Mouse (Mus musculus) lung, embryonic 14.5 days (tissue): ENCODE measurements around the gene Mettl7a3. TPM values are rescaled to one million over a fixed set of nuclear protein-coding genes. Genes with fewer than 3 reads are reported as not detected.
"Not testable (repeated sequence)": the region's sequence is repeated elsewhere in the genome, so short reads cannot be mapped to it uniquely, and the experiment has no call there.

ENCODE experiments used
- ATAC-seq: fragments of 200-750 bp; cut with Nextera tagmentation; 2 replicates; pipeline ENCODE4 v1.8.0; 2017; ENCODE audit warnings: mild to moderate bottlenecking, moderate TSS enrichment, moderate library complexity; ENCODE audit not compliant: insufficient read depth
- DNase-seq: peaks from one replicate; pipeline ENCODE4 v3.0.0-alpha.2; 2015
- H3K27ac ChIP-seq: fragments of 300-500 bp; sonication (generic); 2 replicates; pipeline ENCODE4 v1.5.1; 2014; ENCODE audit warnings: low read depth, mild to moderate bottlenecking, moderate library complexity
- H3K27me3 ChIP-seq: fragments of 300-500 bp; sonication (generic); 2 replicates; pipeline ENCODE4 v1.6.1; 2014; ENCODE audit warnings: low read length, control low read depth; ENCODE audit not compliant: insufficient read depth
- H3K36me3 ChIP-seq: fragments of 300-500 bp; sonication (generic); 2 replicates; pipeline ENCODE4 v1.6.1; 2014; ENCODE audit warnings: control low read depth; ENCODE audit not compliant: insufficient read depth
- H3K4me1 ChIP-seq: fragments of 300-500 bp; sonication (generic); 2 replicates; pipeline ENCODE4 v1.6.1; 2014; ENCODE audit warnings: antibody characterized with exemption, control low read depth; ENCODE audit not compliant: insufficient read depth
- H3K4me2 ChIP-seq: fragments of 300-500 bp; sonication (generic); 2 replicates; pipeline ENCODE4 v1.6.1; 2014; ENCODE audit warnings: mild to moderate bottlenecking
- H3K4me3 ChIP-seq: fragments of 300-500 bp; sonication (generic); 2 replicates; pipeline ENCODE4 v1.5.1; 2014; ENCODE audit warnings: low read depth, low read length
- H3K9ac ChIP-seq: fragments of 300-500 bp; sonication (generic); 2 replicates; pipeline ENCODE4 v1.6.1; 2014
- H3K9me3 ChIP-seq: fragments of 300-500 bp; sonication (generic); 2 replicates; pipeline ENCODE4 v1.6.1; 2016; ENCODE audit warnings: low read depth, low read length, control low read depth
- CTCF ChIP-seq: IDR thresholded peaks from 2 replicates; pipeline ENCODE4 v1.5.1; 2016; ENCODE audit warnings: antibody characterized with exemption, low read depth
- WGBS: fragments of 180-500 bp; shearing (Covaris S2); extraction: QIAGEN DNeasy Blood & Tissue Kit; methylation state at CpG from one replicate; pipeline ENCODE4 v1.1.7; 2014; 5-methylcytosine and 5-hydroxymethylcytosine counted together
- polyA plus RNA-seq: library from polyadenylated mRNA; unstranded; fragments of >200 nt; fragmentation: Nextera tagmentation; extraction: Ambion mirVana; gene quantifications from 2 replicates; pipeline ENCODE4 v1.2.1, GENCODE M21; 2014

Mettl7a3 gene
- polyA plus RNA-seq, 1 experiment from 2014 or later, result not detected

GRCm38 (mm10) chr15:100349496-100349895 is 14.8 kb downstream of the Mettl7a3 start:
- Histone ChIP-seq H3K9me3 (no peaks in the 10 kb centered on the region), H3K36me3 (no peaks in the 10 kb centered on the region), H3K27me3 (no peaks in the 10 kb centered on the region), H3K4me2 (no peak overlapping the region), H3K27ac (no peak overlapping the region), H3K4me1 (no peaks in the 10 kb centered on the region), H3K9ac (no peak overlapping the region), H3K4me3 (no peak overlapping the region)
- no peak for DNase-seq
- TF ChIP-seq CTCF, result no peak
- WGBS, result 14% methylated on average over 2 of the region's 2 CpGs
- ATAC-seq, result no peak

DNA sequence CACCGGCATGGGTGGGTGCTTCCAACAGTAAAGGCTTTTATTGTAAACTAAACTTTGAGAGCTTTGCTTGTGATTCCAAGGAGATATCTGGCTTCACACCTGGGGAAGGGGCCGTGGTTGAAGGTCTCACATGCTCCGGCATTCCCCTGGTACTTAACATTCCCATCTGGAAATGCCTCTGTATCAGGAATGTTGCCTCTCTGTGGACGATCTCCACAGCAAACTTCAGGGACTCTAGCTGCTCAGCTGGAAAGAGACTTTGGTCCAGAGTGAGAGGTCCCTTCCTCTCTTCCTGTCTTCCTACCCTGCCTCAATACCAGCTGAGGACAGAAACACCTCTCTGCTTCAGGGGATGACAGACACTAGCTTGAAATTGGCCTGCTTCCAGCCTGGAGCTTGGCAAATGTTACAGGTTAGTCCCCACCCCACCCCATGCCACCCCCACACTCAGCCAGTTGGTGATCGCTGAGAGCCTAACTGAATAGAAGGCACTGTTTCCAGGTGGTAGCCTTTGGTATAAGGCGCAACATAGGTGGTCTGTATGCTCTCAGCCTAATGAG is 16.9 kb downstream of the Mettl7a3 start:
- Histone ChIP-seq H3K27me3 (no peaks in the 10 kb centered on the region), H3K4me1 (no peaks in the 10 kb centered on the region), H3K27ac (no peak overlapping the region), H3K36me3 (no peaks in the 10 kb centered on the region), H3K9me3 (no peaks in the 10 kb centered on the region), H3K4me3 (no peak overlapping the region), H3K9ac (no peak overlapping the region), H3K4me2 (no peak overlapping the region)
- no peak for TF ChIP-seq CTCF
- no peak for ATAC-seq
- WGBS, result 49% methylated on average over 6 of the region's 6 CpGs
- peak; percentile 20 for DNase-seq

DNA sequence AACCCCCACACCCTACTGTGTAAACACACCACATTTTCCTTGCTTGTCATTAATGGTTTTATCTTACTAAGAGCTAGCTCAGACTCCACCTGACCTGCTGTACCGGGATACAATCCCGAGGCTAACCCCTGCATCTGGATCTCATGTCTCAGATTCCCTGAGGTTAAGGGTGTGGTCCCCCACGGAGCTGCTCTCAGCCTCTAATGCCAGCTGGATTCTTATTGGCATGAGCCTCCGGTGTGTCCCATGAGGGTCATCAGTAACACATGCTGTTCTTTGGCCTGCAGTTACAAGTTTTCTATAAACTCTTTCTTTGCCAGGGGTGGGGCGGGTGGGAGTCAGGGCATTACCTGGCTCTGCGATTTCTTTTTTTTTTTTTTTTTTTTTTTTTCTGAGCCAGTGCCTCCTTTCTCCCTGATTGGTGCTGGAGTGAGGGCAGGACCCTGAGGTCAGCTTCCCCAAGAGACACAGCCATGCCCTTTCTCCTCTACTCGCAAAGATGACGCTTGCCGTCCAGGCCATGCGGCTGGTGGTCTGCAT is 18.1 kb downstream of the Mettl7a3 start, which contains the start of the genes Methig1 and Mettl7a2:
Gene Methig1, plus strand, starts transcription at position 439 of the 540 bp plus-strand sequence.
Gene Mettl7a2, plus strand, starts transcription at position 490 of the 540 bp plus-strand sequence.
- WGBS, result 80% methylated on average over 10 of the region's 10 CpGs
- no peaks in the 10 kb centered on the region for H3K36me3 ChIP-seq
- no peak for TF ChIP-seq CTCF
- ATAC-seq (no peak), DNase-seq (no peak)
- no peak within 1 kb of the TSS for H3K4me3 ChIP-seq
- H3K27ac ChIP-seq, result no peak within 1 kb of the TSS
- no peak within 1 kb of the TSS for H3K9ac ChIP-seq
- H3K4me2 ChIP-seq, result no peak within 1 kb of the TSS
- H3K9me3 ChIP-seq, result no peaks in the 10 kb centered on the region
- no peaks in the 10 kb centered on the region for H3K4me1 ChIP-seq
- H3K27me3 ChIP-seq, result no peaks in the 10 kb centered on the region

DNA sequence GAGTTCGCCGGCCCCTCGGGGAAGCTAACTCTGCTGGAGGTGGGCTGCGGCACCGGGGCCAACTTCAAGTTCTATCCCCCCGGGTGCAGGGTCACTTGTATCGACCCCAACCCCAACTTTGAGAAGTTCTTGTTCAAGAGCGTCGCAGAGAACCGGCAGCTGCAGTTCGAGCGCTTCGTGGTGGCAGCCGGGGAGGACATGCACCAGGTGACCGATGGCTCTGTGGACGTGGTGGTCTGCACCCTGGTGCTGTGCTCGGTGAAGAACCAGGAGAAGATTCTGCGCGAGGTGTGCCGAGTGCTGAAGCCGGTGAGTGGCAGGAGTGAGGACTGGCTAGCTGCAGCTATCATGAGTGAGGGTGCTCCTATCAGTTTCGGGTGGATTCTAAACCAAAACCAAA is 18.7 kb downstream of the Mettl7a3 start:
- not testable (repeated sequence) for H3K36me3 ChIP-seq, H3K27ac ChIP-seq, H3K9me3 ChIP-seq, H3K4me2 ChIP-seq, DNase-seq, H3K4me1 ChIP-seq, H3K27me3 ChIP-seq, ATAC-seq, H3K4me3 ChIP-seq, H3K9ac ChIP-seq
- 87% methylated on average over 9 of the region's 22 CpGs for WGBS

- TF ChIP-seq CTCF, result no peak
- no peak overlapping the region for H3K9ac ChIP-seq
These were observed 21.1 kb downstream of the Mettl7a3 start for GRCm38 (mm10) chr15:100355876-100356275.

GRCm38 (mm10) chr15:100364242-100364641 is 29.5 kb downstream of the Mettl7a3 start, which contains the start of gene Higd1c:
Gene Higd1c, plus strand, starts transcription at chr15:100364542.
- 47% methylated on average over 7 of the region's 7 CpGs for WGBS
- H3K9ac ChIP-seq, result no peak within 1 kb of the TSS
- ATAC-seq, result no peak
- DNase-seq, result no peak
- no peak within 1 kb of the TSS for H3K4me2 ChIP-seq
- H3K27ac ChIP-seq, result no peak within 1 kb of the TSS
- no peak for TF ChIP-seq CTCF
- no peak within 1 kb of the TSS for H3K4me3 ChIP-seq
- H3K36me3 ChIP-seq, result no peaks in the 10 kb centered on the region
- H3K9me3 ChIP-seq, result no peaks in the 10 kb centered on the region
- no peaks in the 10 kb centered on the region for H3K4me1 ChIP-seq
- no peaks in the 10 kb centered on the region for H3K27me3 ChIP-seq

More at GRCm38 (mm10) chr15:100355876-100356275, 21.1 kb downstream of the Mettl7a3 start:
- no peaks in the 10 kb centered on the region for H3K4me1 ChIP-seq
- H3K4me3 ChIP-seq, result no peak overlapping the region
- H3K9me3 ChIP-seq, result no peaks in the 10 kb centered on the region
- H3K27ac ChIP-seq, result no peak overlapping the region
- no peak overlapping the region for H3K4me2 ChIP-seq
- DNase-seq (no peak), ATAC-seq (no peak)
- H3K27me3 ChIP-seq, result no peaks in the 10 kb centered on the region
- WGBS, result 73% methylated on average over 5 of the region's 5 CpGs
- H3K36me3 ChIP-seq, result no peaks in the 10 kb centered on the region

DNA sequence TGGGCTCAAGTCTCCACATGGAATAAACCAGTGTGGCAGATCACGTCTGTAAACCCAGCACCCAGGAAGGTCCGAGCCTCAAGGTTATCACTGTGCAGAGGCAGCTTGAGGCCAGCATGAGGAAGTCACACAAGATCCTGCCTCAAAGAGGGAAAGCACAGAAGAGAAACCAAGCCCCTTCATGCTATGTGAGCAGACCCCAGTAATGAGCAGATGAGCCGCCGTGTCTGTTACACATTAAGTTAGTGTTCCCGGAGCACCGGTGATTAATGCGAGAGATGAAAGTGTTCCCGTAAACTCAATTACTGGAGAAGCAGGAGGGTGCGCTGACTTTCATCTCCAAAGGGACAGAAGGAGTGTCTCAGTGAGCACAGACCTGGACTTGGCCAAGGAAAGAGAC is 31.2 kb downstream of the Mettl7a3 start:
- H3K4me2 ChIP-seq, H3K9me3 ChIP-seq, DNase-seq, H3K4me3 ChIP-seq, H3K27ac ChIP-seq, H3K4me1 ChIP-seq, ATAC-seq, H3K36me3 ChIP-seq, H3K27me3 ChIP-seq, H3K9ac ChIP-seq: not testable (repeated sequence)
- WGBS, result 57% methylated on average over 8 of the region's 9 CpGs
